Mouse (Mus musculus): ENCODE measurements around the gene Slc36a1.

GRCm38 (mm10) chr11:55217418-55217817 lies 13.3 kb downstream of the Slc36a1 start:
- TF ChIP-seq CTCF (IDR thresholded peaks at IDR 0.05; ENCODE audit: low read depth): no peak
- TF ChIP-seq EP300 (optimal IDR thresholded peaks at IDR 0.05): no peak

Measured in stomach, postnatal 0 days (tissue).